Mouse (Mus musculus) CH12.LX (cell line): ENCODE data around the gene Acrv1. TPM values are rescaled to one million over a fixed set of nuclear protein-coding genes. Genes with fewer than 3 reads are reported as not detected.

ENCODE experiments used
- DNase-seq: peaks from one replicate; pipeline ENCODE4 v3.0.0-alpha.2; 2013; ENCODE audit errors: extremely low read depth
- H3K27ac ChIP-seq: 2 replicates; pipeline ENCODE4 v1.5.1; 2012; ENCODE audit warnings: low read depth, mild to moderate bottlenecking, control low read depth, moderate library complexity; ENCODE audit not compliant: insufficient read depth
- H3K27me3 ChIP-seq: replicated peaks from 2 replicates; pipeline ENCODE3; 2012; ENCODE audit warnings: inconsistent platforms
- H3K36me3 ChIP-seq, 2 experiments: replicated peaks in 1 of 2; 2 replicates each; pipeline versions ENCODE3 to v1.6.1; 2012; ENCODE audit warnings: inconsistent platforms in 1 of 2, low read length in 1 of 2, mild to moderate bottlenecking in 1 of 2, mixed read lengths in 1 of 2, moderate library complexity in 1 of 2; ENCODE audit not compliant: control insufficient read depth in 1 of 2, insufficient read depth in 1 of 2
- H3K4me1 ChIP-seq, 2 experiments: 2 replicates each; pipeline ENCODE4 v1.6.1; 2012; ENCODE audit warnings: inconsistent platforms in 1 of 2, moderate library complexity in 1 of 2; ENCODE audit not compliant: insufficient read depth in 2 of 2, control insufficient read depth in 1 of 2
- H3K4me2 ChIP-seq: 2 replicates; pipeline ENCODE4 v1.6.1; 2012; ENCODE audit warnings: low read depth, mild to moderate bottlenecking, control low read depth; ENCODE audit not compliant: poor library complexity, insufficient read depth, severe bottlenecking
- H3K4me3 ChIP-seq, 3 experiments: fragments of 150-350 bp in 1 of 3; sonication (generic) in 1 of 3; replicated peaks in 1 of 3; 2 replicates each; pipeline versions ENCODE3 to v1.5.1; 2011 to 2012; ENCODE audit warnings: low read depth in 2 of 3, low read length in 2 of 3, mild to moderate bottlenecking in 2 of 3, moderate library complexity in 2 of 3, control low read depth in 1 of 3, improper control_type of control experiment in 1 of 3, inconsistent platforms in 1 of 3, mixed read lengths in 1 of 3; ENCODE audit not compliant: poor library complexity in 1 of 3
- H3K79me2 ChIP-seq: replicated peaks from 2 replicates; pipeline ENCODE4 v1.6.1; 2012; ENCODE audit warnings: mild to moderate bottlenecking, moderate library complexity; ENCODE audit not compliant: control insufficient read depth, poor library complexity, insufficient read depth, severe bottlenecking; ENCODE audit errors: extremely low read depth
- H3K9ac ChIP-seq: 2 replicates; pipeline ENCODE4 v1.6.1; 2012; ENCODE audit warnings: low read depth, mild to moderate bottlenecking, control low read depth, moderate library complexity; ENCODE audit not compliant: insufficient read depth
- H3K9me3 ChIP-seq: replicated peaks from 2 replicates; pipeline ENCODE3; 2012; ENCODE audit warnings: low read length, inconsistent platforms, mixed read lengths
- BHLHE40 ChIP-seq: IDR thresholded peaks from 2 replicates; pipeline ENCODE4 v1.6.1; 2011; ENCODE audit warnings: mild to moderate bottlenecking, low read depth, low read length, improper control_type of control experiment
- CHD1 ChIP-seq: IDR thresholded peaks from 2 replicates; pipeline ENCODE4 v1.6.1; 2012; ENCODE audit warnings: low read depth, low read length, improper control_type of control experiment, inconsistent platforms
- CHD2 ChIP-seq: IDR thresholded peaks from 2 replicates; pipeline ENCODE4 v1.6.1; 2011; ENCODE audit warnings: low read length, improper control_type of control experiment
- CTCF ChIP-seq, 2 experiments: IDR thresholded peaks in 1 of 2; conservative IDR thresholded peaks in 1 of 2; 2 replicates each; pipeline ENCODE4 v1.5.1; 2011 to 2012; ENCODE audit warnings: low read depth in 2 of 2, low read length in 2 of 2, improper control_type of control experiment in 1 of 2, inconsistent platforms in 1 of 2, mild to moderate bottlenecking in 1 of 2, moderate library complexity in 1 of 2
- E2F4 ChIP-seq: IDR thresholded peaks from 2 replicates; pipeline ENCODE4 v1.6.1; 2011; ENCODE audit warnings: low read depth, low read length, improper control_type of control experiment; ENCODE audit not compliant: insufficient replicate concordance
- ELF1 ChIP-seq: IDR thresholded peaks from 2 replicates; pipeline ENCODE4 v1.6.1; 2014; ENCODE audit warnings: low read depth, mild to moderate bottlenecking, inconsistent platforms, low read length, improper control_type of control experiment
- EP300 ChIP-seq: IDR thresholded peaks from 2 replicates; pipeline ENCODE4 v1.6.1; 2011; ENCODE audit warnings: low read length, improper control_type of control experiment
- ETS1 ChIP-seq: conservative IDR thresholded peaks from 2 replicates; pipeline ENCODE4 v1.6.1; 2012; ENCODE audit warnings: low read depth, mild to moderate bottlenecking, inconsistent platforms, low read length, improper control_type of control experiment, moderate library complexity
- GABPA ChIP-seq: IDR thresholded peaks from 2 replicates; pipeline ENCODE4 v1.6.1; 2012; ENCODE audit warnings: low read depth, low read length, improper control_type of control experiment, inconsistent platforms; ENCODE audit not compliant: insufficient replicate concordance
- HCFC1 ChIP-seq: IDR thresholded peaks from 2 replicates; pipeline ENCODE4 v1.6.1; 2012; ENCODE audit warnings: low read depth, mild to moderate bottlenecking, inconsistent platforms, low read length, improper control_type of control experiment
- IRF4 ChIP-seq: IDR thresholded peaks from 2 replicates; pipeline ENCODE4 v1.6.1; 2014; ENCODE audit warnings: low read depth, mild to moderate bottlenecking, inconsistent platforms, low read length, improper control_type of control experiment
- JUN ChIP-seq: IDR thresholded peaks from 2 replicates; pipeline ENCODE4 v1.6.1; 2011; ENCODE audit warnings: low read depth, mild to moderate bottlenecking, low read length, improper control_type of control experiment, moderate library complexity; ENCODE audit not compliant: insufficient read depth
- JUND ChIP-seq: conservative IDR thresholded peaks from 2 replicates; pipeline ENCODE4 v1.6.1; 2011; ENCODE audit warnings: low read depth, low read length, improper control_type of control experiment
- KAT2A ChIP-seq: IDR thresholded peaks from 2 replicates; pipeline ENCODE4 v1.6.1; 2012; ENCODE audit warnings: low read length, improper control_type of control experiment, inconsistent platforms; ENCODE audit not compliant: insufficient replicate concordance
- MAFK ChIP-seq: IDR thresholded peaks from 2 replicates; pipeline ENCODE4 v1.6.1; 2011; ENCODE audit warnings: low read length, improper control_type of control experiment; ENCODE audit not compliant: insufficient replicate concordance
- MAX ChIP-seq: IDR thresholded peaks from 2 replicates; pipeline ENCODE4 v1.6.1; 2011; ENCODE audit warnings: low read length, improper control_type of control experiment
- MAZ ChIP-seq: IDR thresholded peaks from 2 replicates; pipeline ENCODE4 v1.6.1; 2012; ENCODE audit warnings: low read depth, mild to moderate bottlenecking, inconsistent platforms, low read length, improper control_type of control experiment, moderate library complexity
- MEF2A ChIP-seq: IDR thresholded peaks from 2 replicates; pipeline ENCODE4 v1.6.1; 2014; ENCODE audit warnings: low read depth, mild to moderate bottlenecking, inconsistent platforms, low read length, improper control_type of control experiment, borderline replicate concordance
- MXI1 ChIP-seq: IDR thresholded peaks from 2 replicates; pipeline ENCODE4 v1.6.1; 2011; ENCODE audit warnings: mild to moderate bottlenecking, low read depth, low read length, improper control_type of control experiment
- MYC ChIP-seq: IDR thresholded peaks from 2 replicates; pipeline ENCODE4 v1.6.1; 2011; ENCODE audit warnings: low read depth, mild to moderate bottlenecking, improper control_type of control experiment, low read length
- NELFE ChIP-seq: IDR thresholded peaks from 2 replicates; pipeline ENCODE4 v1.6.1; 2011; ENCODE audit warnings: low read depth, low read length, improper control_type of control experiment
- NRF1 ChIP-seq: IDR thresholded peaks from 2 replicates; pipeline ENCODE4 v1.6.1; 2014; ENCODE audit warnings: low read depth, mild to moderate bottlenecking, inconsistent platforms, low read length, improper control_type of control experiment, moderate library complexity
- PAX5 ChIP-seq: IDR thresholded peaks from 2 replicates; pipeline ENCODE4 v1.6.1; 2012; ENCODE audit warnings: low read length, inconsistent platforms, mixed read lengths
- POLR2A ChIP-seq: IDR thresholded peaks from 2 replicates; pipeline ENCODE4 v1.6.1; 2011; ENCODE audit warnings: low read depth, mild to moderate bottlenecking, improper control_type of control experiment, low read length
- POLR2AphosphoS2 ChIP-seq: IDR thresholded peaks from 2 replicates; pipeline ENCODE4 v1.6.1; 2011; ENCODE audit warnings: low read depth, low read length, improper control_type of control experiment
- RAD21 ChIP-seq: IDR thresholded peaks from 2 replicates; pipeline ENCODE4 v1.6.1; 2011; ENCODE audit warnings: low read depth, mild to moderate bottlenecking, low read length, improper control_type of control experiment, moderate library complexity
- RCOR1 ChIP-seq: conservative IDR thresholded peaks from 2 replicates; pipeline ENCODE4 v1.6.1; 2012; ENCODE audit warnings: low read depth, mild to moderate bottlenecking, inconsistent platforms, low read length, improper control_type of control experiment
- SIN3A ChIP-seq: IDR thresholded peaks from 2 replicates; pipeline ENCODE4 v1.6.1; 2012; ENCODE audit warnings: low read length, improper control_type of control experiment, inconsistent platforms
- SMC3 ChIP-seq: IDR thresholded peaks from 2 replicates; pipeline ENCODE4 v1.6.1; 2011; ENCODE audit warnings: low read depth, low read length, improper control_type of control experiment
- TBP ChIP-seq: conservative IDR thresholded peaks from 2 replicates; pipeline ENCODE4 v1.6.1; 2011; ENCODE audit warnings: low read depth, low read length, improper control_type of control experiment
- TCF12 ChIP-seq: IDR thresholded peaks from 2 replicates; pipeline ENCODE4 v1.6.1; 2014; ENCODE audit warnings: low read depth, mild to moderate bottlenecking, inconsistent platforms, low read length, improper control_type of control experiment
- UBTF ChIP-seq: IDR thresholded peaks from 2 replicates; pipeline ENCODE4 v1.6.1; 2012; ENCODE audit warnings: low read depth, mild to moderate bottlenecking, inconsistent platforms, low read length, improper control_type of control experiment, moderate library complexity
- USF1 ChIP-seq: IDR thresholded peaks from 2 replicates; pipeline ENCODE4 v1.6.1; 2014; ENCODE audit warnings: low read depth, mild to moderate bottlenecking, inconsistent platforms, low read length, improper control_type of control experiment
- USF2 ChIP-seq: conservative IDR thresholded peaks from 2 replicates; pipeline ENCODE4 v1.6.1; 2011; ENCODE audit warnings: low read depth, low read length, improper control_type of control experiment
- ZC3H11A ChIP-seq: IDR thresholded peaks from 2 replicates; pipeline ENCODE4 v1.6.1; 2012; ENCODE audit warnings: low read depth, mild to moderate bottlenecking, inconsistent platforms, low read length, improper control_type of control experiment
- ZKSCAN1 ChIP-seq: IDR thresholded peaks from 2 replicates; pipeline ENCODE4 v1.6.1; 2012; ENCODE audit warnings: low read depth, inconsistent platforms, low read length, improper control_type of control experiment, borderline replicate concordance
- ZMIZ1 ChIP-seq: IDR thresholded peaks from 2 replicates; pipeline ENCODE4 v1.6.1; 2012; ENCODE audit warnings: low read depth, mild to moderate bottlenecking, inconsistent platforms, low read length, improper control_type of control experiment
- ZNF384 ChIP-seq: IDR thresholded peaks from 2 replicates; pipeline ENCODE4 v1.6.1; 2012; ENCODE audit warnings: low read depth, low read length, improper control_type of control experiment, inconsistent platforms
- dilution Hi-C: fragments of 300-500 bp; cut with MboI; formaldehyde crosslinking; loops from 2 replicates; pipeline ENCODE4 v1.14.3; 2020; ENCODE audit warnings: low sequenced_read_pairs; ENCODE audit not compliant: extremely low pct_unique_long_range_greater_than_20kb, extremely low pct_ligation_motif_present
- in situ Hi-C: fragments of 300-500 bp; cut with MboI; formaldehyde crosslinking; loops from 3 replicates; pipeline ENCODE4 v1.14.3; 2019; ENCODE audit warnings: low sequenced_read_pairs, low pct_ligation_motif_present, low pct_unique_long_range_greater_than_20kb, mixed read lengths
- polyA plus RNA-seq: library from polyadenylated mRNA; unstranded; fragments of >175 nt; gene quantifications from 2 replicates; pipeline ENCODE4 v1.2.1, GENCODE M21; 2012; ENCODE audit warnings: low read depth; ENCODE audit not compliant: insufficient read length
- total RNA-seq, 2 experiments: library from RNA; depleted of rRNA; stranded (reverse); fragments of 300-350 nt in 1 of 2; fragments of >200 nt in 1 of 2; gene quantifications; 2 replicates each; pipeline ENCODE4 v1.2.3; 2012 to 2014

Gene Acrv1
- total and polyA plus RNA-seq, 3 experiments = not detected

- peak; percentile 89 for DNase-seq
- dilution Hi-C loops = no loop called here
- Histone ChIP-seq H3K9me3 (no peaks in the 10 kb centered on the region), H3K4me2 (peak overlapping the region; percentile 92), H3K79me2 (peaks cover 17% of the 10 kb centered on the region), H3K9ac (peak overlapping the region; percentile 79), H3K36me3 (peaks cover 15 to 49% of the 10 kb centered on the region in 2 experiments), H3K4me1 (peaks cover 0 to 27% of the 10 kb centered on the region in 2 experiments; a peak in 1 of 4 replicates), H3K27ac (peak overlapping the region; percentile 70), H3K27me3 (no peaks in the 10 kb centered on the region), H3K4me3 (peak overlapping the region; percentile 69 to 88 (median 80))
- TF ChIP-seq MXI1 = peak; percentile 74
- TF ChIP-seq TBP = peak; percentile 87
- peak; percentile 74 for TF ChIP-seq HCFC1
- no peak for TF ChIP-seq IRF4
- no peak for TF ChIP-seq CTCF (conservative IDR thresholded peaks at IDR 0.05 in 1 of 2, IDR thresholded peaks at IDR 0.05 in 1 of 2; ENCODE audit: low read depth in 2 of 2, low read length in 2 of 2)
- no peak for TF ChIP-seq EP300
- TF ChIP-seq ZMIZ1 = peak; percentile 63
- 0 out of 2 replicates have a peak, but pooled peaks have one; percentile 22 for TF ChIP-seq RCOR1
- no peak for TF ChIP-seq RAD21
- no peak for TF ChIP-seq SMC3
- TF ChIP-seq ZC3H11A = no peak
- TF ChIP-seq ZKSCAN1 = no peak
- peak; percentile 86 for TF ChIP-seq BHLHE40
- peak; percentile 99 for TF ChIP-seq E2F4
- TF ChIP-seq MAX = peak; percentile 19; the same call in 1 of the 2 replicates
- TF ChIP-seq GABPA = no peak
- peak; percentile 42 for TF ChIP-seq ELF1
- TF ChIP-seq CHD1 = no peak
- TF ChIP-seq MEF2A = peak; percentile 8; the same call in 1 of the 2 replicates
- peak; percentile 67; the same call in 1 of the 2 replicates for TF ChIP-seq MYC
- peak; percentile 93 for TF ChIP-seq SIN3A
- TF ChIP-seq TCF12 = peak; percentile 97
- no peak for TF ChIP-seq USF1
- peak; percentile 76 for TF ChIP-seq NELFE
- peak; percentile 55; the same call in 1 of the 2 replicates for TF ChIP-seq KAT2A
- TF ChIP-seq MAFK = no peak
- TF ChIP-seq JUND = no peak
- peak; percentile 93 for TF ChIP-seq POLR2AphosphoS2
- peak; percentile 27; the same call in 1 of the 2 replicates for TF ChIP-seq NRF1
- TF ChIP-seq JUN = no peak
- TF ChIP-seq UBTF = 0 out of 2 replicates have a peak, but pooled peaks have one; percentile 51
- TF ChIP-seq PAX5 = no peak
- no peak for TF ChIP-seq ZNF384
- no peak for TF ChIP-seq USF2
- TF ChIP-seq CHD2 = peak; percentile 78
- TF ChIP-seq POLR2A = peak; percentile 81
- 0 out of 2 replicates have a peak, but pooled peaks have one; percentile 17 for TF ChIP-seq ETS1
- TF ChIP-seq MAZ = 0 out of 2 replicates have a peak, but pooled peaks have one; percentile 56
- in situ Hi-C loops = no loop called here
Observed at GRCm38 (mm10) chr9:36726131-36727033, 33.4 kb downstream of the Acrv1 start.
